Mouse (Mus musculus): ENCODE results near the gene Otulin. TPM values are rescaled to one million over a fixed set of nuclear protein-coding genes. Genes with fewer than 3 reads are reported as not detected.

The Otulin gene
- polyA plus RNA-seq, 1 experiment = 26.0 TPM

GRCm38 (mm10) chr15:27495981-27496401, 134.5 kb downstream of the Otulin start:
- H3K27me3 ChIP-seq (ENCODE audit: control insufficient read depth, insufficient read depth, low read length) = no peaks in the 10 kb centered on the region
- peak overlapping the region; percentile 82 for H3K27ac ChIP-seq (ENCODE audit: insufficient read depth, low read length)
- 4% methylated on average over 5 of the region's 5 CpGs for WGBS
- peak; percentile 49 to 59 for DNase-seq
- peaks cover 47% of the 10 kb centered on the region for H3K4me1 ChIP-seq (ENCODE audit: control insufficient read depth, insufficient read depth, low read length)
- TF ChIP-seq POLR2A (IDR thresholded peaks at IDR 0.05; ENCODE audit: borderline replicate concordance, insufficient read depth, low read length) = no peak
- no peak for TF ChIP-seq CTCF (IDR thresholded peaks at IDR 0.05; ENCODE audit: borderline replicate concordance, insufficient read depth, low read depth, low read length)
- no peak overlapping the region for H3K4me3 ChIP-seq (replicated peaks; ENCODE audit: insufficient read depth, low read depth, low read length)

- H3K4me1 ChIP-seq (ENCODE audit: control insufficient read depth, insufficient read depth, low read length) = peaks cover 67% of the 10 kb centered on the region
- no peak overlapping the region; the same call in 1 of the 2 replicates for H3K27ac ChIP-seq (ENCODE audit: insufficient read depth, low read length)
- TF ChIP-seq POLR2A (IDR thresholded peaks at IDR 0.05; ENCODE audit: borderline replicate concordance, insufficient read depth, low read length) = no peak
- no peaks in the 10 kb centered on the region for H3K27me3 ChIP-seq (ENCODE audit: control insufficient read depth, insufficient read depth, low read length)
- DNase-seq = peak in 1 of 2 experiments; percentile 25
- WGBS = 40% methylated on average over 10 of the region's 10 CpGs
- H3K4me3 ChIP-seq (replicated peaks; ENCODE audit: insufficient read depth, low read depth, low read length) = no peak overlapping the region
These were observed 137.0 kb downstream of the Otulin start for GRCm38 (mm10) chr15:27493516-27493915.

GRCm38 (mm10) chr15:27492734-27493133, 137.8 kb downstream of the Otulin start:
- TF ChIP-seq CTCF (IDR thresholded peaks at IDR 0.05; ENCODE audit: borderline replicate concordance, insufficient read depth, low read depth, low read length) (no peak), POLR2A (IDR thresholded peaks at IDR 0.05; ENCODE audit: borderline replicate concordance, insufficient read depth, low read length) (no peak)
- Histone ChIP-seq H3K4me3 (replicated peaks; ENCODE audit: insufficient read depth, low read depth, low read length) (no peak overlapping the region), H3K27ac (ENCODE audit: insufficient read depth, low read length) (no peak overlapping the region), H3K27me3 (ENCODE audit: control insufficient read depth, insufficient read depth, low read length) (no peaks in the 10 kb centered on the region), H3K4me1 (ENCODE audit: control insufficient read depth, insufficient read depth, low read length) (peaks cover 68% of the 10 kb centered on the region)
- 78% methylated on average over 1 of the region's 1 CpGs for WGBS
- DNase-seq = no peak

Other genes with a start within 250 kb of the Otulin start
- gene Ank, start 164.0 kb downstream of the Otulin start, polyA plus RNA-seq (2012; rRNA removed) = 212 and 222 TPM in 2 replicates
- 5.4 and 6.5 TPM in 2 replicates for gene Otulinl, start 50.9 kb upstream of the Otulin start, polyA plus RNA-seq (2012; rRNA removed)

All from cerebellum, adult 2 months (tissue).